Mouse (Mus musculus) hindlimb bud, embryonic 11.5 days (tissue): Measurements from ENCODE around the gene Foxn2.
"Not testable (repeated sequence)": the region's sequence is repeated elsewhere in the genome, so short reads cannot be mapped to it uniquely, and the experiment has no call there.

Source experiments
- DNase-seq: peaks from one replicate; pipeline ENCODE4 v3.0.0-alpha.2; 2012; ENCODE audit warnings: low read depth, low spot score; ENCODE audit errors: extremely low spot score

The Foxn2 gene

DNA sequence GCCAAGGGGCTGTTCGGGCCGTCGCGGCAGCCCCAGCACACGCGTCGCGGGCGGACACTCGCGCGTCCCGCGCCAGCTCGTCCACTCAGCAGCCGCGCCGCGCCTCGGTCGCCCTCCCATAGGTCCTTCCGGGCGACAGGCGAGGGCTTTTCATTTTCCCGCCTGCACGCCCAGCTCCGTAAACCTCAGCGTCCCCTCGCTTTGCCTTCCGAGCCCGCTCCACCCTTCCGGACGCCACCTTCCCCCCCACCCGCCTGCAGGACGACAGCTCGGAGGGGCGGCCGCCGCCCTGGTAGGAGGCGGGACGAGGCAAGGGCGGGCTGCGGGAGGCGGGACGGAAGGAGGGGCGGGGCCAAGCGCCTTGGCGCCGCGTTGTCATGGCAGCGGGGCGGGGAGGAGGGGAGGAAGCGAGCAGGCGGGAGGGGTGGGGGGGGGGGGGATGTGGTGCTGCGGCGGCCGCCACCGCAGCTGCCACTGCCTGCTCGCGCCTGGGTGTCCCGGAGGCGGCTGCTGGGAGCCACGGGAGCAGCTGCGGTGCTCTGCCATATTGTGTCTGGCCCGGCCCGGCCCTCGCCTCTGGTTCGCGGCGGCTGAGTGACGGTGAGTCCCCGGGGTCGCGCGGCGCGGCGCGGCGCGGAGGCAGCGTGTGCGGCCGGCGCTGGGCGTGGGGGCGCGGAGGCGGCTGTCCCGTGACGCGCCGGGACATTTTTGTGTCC lies at the start of gene Foxn2:
Gene Foxn2 (plus strand): TSS at position 427 of the 716 bp plus-strand sequence.
- peak; percentile 49 for DNase-seq

DNA sequence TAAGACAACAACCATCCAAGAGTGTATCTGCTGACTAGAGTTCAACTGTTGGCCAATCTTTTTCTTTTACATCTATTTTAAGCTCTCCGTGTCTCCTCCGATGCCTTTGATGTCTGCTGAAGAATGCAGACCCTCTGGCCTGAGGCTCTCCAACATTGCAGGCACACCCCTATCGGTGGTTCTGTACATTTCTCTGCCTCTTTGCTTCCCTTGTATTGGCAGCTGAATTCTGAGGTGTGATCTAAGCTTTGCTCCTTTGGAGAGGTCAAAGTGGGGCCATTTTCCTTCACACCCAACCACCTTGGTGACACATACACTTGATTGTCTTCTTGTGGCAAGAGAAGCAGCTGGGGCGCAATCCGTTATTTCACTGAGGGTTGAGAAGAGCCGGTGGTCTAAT lies 43.0 kb upstream of the Foxn2 start:
- DNase-seq: no peak

DNA sequence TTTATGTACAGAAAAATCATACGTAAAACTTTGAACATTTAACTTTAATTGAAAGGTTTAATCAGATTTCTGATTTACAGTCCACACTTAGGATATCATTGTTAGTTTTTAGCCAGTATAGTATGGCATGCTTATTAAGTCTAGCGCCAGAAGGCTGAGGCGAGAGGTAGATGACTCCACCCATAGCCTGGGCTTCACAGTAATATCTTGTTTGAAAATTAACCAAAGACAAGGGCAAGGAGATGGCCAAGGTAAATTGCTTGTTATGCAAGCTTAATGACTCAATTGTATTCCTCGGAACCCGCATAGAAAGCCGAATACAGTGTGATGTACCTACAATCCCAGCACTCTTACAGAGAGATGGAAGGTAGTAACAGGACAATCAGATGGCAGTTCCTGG lies 42.4 kb upstream of the Foxn2 start:
- DNase-seq: no peak

DNA sequence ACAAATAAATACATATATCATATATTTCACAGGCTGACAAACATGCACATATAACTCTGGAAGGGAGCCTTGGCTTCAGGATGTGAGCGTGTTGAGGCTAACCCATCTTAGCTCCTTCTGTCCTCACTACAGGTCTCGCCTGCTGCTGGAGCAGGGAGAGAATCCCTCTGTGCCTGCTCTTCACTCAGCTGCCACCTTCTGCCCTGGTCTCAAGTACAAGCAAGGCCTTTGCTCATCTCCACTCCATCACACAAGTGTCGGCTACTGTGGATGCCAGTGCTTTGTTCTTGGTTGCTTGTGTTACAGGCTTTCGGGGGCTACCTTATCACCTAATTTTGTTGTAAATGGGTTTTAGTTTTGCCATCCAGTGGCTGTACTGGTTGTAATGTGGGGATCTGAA lies 41.7 kb upstream of the Foxn2 start:
- DNase-seq: no peak

DNA sequence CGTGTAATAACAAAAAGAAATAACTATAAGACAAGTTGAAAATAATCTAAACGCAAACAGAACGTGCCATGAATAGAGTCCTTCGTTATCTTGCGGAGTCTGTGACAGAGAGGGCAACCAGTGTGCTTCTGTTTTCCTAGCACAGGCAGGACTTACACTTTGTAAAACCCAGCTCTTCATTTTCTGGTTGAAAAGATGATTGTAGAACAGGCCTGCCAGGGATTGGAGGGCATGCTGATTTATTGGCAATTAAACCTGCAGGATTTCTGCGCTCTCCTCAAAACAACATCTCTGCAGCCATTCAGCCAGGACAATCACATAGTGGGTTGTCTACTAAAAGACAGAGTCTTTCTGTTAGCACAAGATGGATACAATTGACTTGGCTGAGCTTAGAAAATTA lies 40.4 kb upstream of the Foxn2 start:
- DNase-seq: no peak

DNA sequence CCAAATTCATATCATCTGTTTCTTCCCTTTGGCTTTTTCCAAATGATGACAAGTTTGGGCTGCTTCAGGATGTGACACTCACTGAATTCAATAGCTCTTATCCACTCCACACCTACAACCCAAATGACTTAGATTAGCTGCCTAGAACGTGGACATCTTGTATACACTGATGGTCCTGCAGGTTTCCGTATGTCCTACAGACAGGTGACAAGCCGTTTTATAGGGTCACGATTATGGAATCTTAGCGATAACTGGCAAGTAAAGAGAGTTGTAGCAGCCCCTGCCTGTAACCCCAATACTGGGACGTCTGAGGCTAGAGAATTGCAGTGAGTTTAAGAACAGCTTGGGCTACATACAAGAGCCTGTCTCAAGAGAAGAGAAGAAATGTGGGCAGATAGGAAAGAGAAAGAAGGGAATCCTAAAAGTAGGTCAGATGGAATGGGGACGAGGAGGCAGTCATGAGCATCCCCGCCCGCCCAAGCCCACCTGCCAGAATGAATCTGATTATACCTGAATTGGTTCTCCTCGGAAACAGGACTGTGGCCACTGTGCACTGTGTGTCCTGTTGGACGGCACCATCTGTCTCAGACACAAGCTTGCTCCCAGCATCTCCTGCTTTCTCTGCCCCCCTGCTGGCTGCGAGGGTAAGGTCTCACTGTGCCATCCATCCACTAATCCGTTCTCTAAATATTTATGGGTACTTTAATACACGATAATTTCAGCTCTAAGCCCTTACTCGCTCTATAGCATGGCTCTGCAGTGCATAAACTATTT lies 39.6 kb upstream of the Foxn2 start:
- no peak for DNase-seq

DNA sequence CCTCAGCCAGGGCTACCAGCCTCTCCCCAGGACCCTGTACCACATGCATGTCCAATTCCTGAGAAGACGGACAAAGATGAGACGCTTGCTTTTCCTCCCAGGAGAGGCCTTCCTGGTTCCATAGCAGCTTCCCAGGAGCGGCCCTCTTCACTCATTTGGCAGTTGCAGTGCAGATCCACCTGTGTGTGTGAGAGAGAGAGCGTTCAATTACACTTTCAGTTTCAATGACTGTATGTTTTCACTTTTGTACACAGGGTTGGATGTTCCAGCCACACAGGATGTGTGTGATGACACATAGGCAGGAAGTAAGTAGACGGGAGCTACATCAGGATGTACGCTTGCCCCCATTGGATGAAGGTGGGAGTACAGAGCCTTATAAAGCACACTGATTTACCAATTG lies 37.2 kb upstream of the Foxn2 start:
- DNase-seq: no peak

DNA sequence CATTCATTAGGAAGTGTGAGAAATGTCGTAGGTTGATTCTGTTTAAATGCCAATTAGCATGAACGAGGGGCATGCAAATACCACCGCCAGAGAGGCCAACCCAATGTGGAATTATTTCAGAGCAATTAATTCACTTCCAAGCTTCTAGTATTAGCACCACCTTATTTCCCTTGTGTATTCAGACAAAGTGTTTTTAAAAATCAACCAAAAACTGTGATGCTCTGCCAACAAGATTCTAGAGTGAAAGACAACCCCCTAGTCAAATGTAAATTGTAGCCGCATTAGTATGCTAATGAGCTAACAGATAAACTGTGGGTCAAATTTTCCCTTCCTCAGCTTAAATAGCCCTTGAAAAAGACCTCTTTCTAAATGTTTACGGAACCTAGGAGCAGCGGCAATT lies 36.0 kb upstream of the Foxn2 start:
- no peak for DNase-seq

DNA sequence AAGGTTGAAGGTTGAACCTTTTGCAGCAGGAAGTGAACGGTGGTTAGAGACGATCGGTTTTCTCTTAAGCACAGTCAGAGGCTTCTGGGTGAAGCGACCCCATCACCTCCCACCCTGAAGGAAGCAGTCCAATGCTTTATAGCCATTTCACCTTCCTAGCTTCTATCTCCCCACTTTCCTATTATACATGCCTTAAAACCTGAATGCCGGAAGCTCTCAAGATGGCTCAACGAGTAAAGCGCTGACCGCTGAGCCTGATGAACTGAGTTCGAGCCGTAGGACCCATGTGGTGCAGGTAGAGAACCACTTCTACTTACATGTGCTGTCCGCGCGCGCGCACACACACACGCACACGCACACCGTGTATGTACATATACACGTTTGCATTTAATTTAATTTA lies 35.4 kb upstream of the Foxn2 start:
- no peak for DNase-seq

DNA sequence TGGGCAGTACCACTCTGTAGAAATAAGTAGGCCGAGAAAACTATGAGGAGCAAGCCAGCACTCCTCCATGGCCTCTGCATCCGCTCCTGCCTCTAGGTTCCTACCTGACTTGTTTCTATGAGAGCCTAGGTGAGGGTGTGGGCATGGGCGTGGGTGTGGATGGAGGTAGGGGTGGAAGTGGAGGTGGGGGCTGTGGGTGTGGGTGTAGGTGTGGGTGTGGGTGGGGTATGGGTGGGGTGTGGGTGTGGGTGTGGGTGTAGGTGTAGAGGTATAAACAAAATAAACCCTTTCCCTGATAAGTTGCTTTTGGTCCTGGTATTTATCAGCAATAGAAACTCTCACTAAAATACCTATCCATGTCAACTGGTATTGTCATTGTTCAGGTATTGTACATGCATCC lies 30.8 kb upstream of the Foxn2 start:
- no peak for DNase-seq

DNA sequence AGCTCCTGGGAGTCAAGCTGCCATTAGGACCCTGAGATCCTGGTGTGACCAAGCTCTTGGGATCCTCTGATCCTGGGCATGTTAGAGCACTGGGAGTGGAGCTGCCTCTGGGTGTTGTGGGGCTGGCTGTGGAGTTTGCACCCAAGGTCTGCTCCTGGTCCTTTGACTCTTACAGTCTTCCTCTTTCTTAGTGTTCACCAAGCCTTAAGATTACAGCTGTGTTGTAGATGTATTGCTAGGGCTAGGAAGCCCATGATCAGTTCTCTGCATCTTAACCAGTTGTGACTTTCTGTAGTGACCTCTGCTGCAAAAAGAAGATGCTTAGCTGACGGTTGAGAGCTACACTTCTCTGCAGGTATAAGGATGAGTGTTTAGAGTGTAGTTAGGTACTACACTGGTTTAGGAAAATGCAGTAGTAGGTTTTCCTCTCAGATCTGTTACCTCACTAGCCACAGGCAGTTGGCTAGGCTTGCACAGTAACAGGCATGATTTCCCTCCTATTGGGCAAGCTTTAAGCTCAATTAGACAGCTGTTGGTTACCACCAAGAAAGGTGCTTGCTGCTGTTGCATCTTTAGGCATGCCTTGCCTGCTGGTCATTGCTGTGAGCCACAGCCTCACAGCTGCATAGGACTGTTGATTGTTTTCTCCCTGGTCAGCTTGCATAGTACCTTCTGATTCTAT lies 27.2 kb upstream of the Foxn2 start:
- no peak for DNase-seq

DNA sequence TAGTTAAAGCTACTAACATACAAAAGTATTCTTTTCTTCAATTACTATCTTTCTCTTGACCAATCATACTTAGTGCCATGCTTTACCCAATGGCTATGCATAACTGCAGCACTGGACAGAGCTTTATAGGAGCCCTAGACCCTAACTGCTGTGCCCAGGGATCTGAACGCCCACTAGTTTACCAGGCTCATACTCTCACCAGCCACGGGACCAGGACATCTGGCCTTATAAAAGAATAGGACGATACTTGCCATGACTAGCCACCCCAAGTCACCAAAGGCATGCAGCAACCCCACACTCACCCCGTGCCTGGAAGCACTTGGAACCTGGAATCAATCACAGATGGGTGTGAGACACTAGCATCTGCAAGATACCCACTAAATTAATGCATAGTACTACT lies 20.1 kb upstream of the Foxn2 start:
- no peak for DNase-seq

DNA sequence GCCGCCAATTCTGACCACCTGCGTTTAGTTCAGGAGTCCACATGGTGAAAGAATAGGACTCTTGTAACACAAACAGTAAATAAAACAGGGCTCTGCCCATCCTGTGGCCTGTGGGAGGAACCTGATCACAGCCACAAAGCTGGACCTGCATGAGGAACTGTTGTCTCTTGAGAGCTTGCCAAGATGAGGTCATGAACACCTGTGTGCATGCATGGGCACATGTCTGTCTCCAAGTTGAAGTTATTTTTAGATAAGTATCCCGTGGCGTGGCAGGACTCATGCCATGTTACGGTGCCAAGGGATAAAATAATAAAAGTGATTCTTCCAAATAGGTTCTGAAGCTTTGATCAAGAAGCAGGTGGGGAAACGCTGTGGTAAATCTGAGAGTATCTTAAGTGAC lies 19.3 kb upstream of the Foxn2 start:
- no peak for DNase-seq

DNA sequence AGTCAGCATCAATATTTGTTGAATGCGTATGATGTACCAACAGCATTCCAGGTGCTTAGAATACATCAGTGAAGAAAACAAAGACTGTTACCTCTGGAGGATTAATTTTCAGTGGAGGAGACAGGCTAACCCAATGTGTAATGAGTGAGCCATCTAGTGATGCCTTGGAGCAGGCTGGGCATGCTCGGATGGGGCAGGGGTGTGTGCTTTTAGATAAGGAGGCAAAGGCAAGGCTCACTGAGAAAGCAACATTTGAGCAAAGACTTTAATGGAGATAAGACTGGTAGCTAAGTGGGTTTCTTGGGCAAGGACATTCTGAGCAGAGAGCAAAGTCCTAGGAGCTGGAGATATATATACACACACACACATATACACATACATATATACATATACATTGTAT lies 9.8 kb upstream of the Foxn2 start:
- no peak for DNase-seq

DNA sequence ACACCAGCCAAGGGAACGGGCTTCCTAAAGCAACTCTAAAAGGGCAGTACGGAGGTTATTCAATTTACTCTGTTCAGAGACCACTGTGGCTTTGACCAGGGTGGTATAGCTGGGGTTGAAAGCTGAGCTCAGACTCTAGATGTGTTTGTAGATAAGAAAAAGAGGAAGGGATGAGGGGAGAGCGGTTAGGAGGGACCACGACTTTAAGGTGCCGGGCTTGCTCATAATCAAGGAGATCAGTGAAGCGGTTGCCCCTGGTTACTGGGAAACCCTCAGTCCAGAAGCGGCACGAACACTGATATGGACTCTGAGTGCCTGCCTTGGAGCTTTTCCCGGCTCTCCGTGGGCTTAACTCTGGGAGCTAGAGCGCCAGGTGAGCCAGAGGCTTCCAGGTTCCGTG lies 9.0 kb upstream of the Foxn2 start:
- no peak for DNase-seq

DNA sequence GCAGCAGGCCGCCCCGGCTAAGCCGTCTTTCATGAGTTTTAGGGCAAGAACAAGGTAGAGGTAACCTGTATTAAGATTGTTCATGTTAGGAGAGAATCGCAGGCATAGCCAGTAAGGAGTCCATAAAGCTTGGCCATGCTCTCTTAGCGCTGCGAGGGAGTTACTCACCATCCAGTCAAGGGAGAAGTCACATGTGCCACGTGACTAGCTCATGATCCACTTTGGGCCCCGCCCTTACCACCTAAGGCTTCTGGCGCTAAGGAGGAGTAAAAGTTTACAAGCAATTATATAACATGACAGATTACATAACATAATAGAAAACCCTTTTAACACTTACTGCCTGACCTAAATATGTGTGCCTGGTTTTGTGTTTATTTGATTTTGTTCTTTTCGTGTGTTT lies 8.5 kb upstream of the Foxn2 start:
- DNase-seq: no peak

DNA sequence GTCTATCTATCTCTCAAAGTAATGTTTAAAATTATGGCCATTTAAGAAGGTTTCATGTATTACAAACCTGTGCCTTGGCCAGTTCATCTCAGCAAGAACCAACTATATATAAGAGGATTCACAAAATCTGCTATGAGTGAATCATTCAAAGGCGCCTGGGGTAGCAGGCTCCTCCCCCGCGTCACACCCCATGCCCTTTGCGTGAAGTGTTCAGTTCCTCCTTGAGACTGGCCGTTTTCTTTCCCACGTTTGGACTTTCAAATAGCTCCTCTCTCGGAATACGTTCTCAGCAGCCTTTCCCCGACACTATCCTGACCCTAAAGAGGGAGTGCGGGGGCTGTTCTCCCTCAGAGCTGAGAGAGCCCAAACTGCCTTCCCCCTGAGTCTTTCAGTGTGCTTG lies 5.2 kb upstream of the Foxn2 start:
- DNase-seq: no peak

DNA sequence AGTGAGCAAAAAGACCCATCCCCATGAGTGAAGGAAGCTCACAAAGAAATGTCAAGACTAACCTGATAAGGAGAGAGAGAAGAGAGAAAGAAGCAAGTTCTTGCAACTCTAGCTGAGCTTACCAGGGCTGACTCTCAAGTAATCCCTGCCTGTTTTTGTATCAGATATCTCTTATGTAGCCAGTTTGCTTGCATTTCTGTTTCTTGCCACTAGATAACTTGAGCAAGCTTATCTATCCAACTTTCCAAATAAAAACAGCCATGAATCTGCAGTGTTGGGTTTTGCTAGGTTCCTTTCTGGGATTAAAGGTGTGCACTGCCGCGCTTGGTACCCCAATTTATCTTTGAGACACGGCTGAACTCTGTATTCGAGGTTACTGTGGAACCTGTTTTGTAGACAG lies 4.2 kb upstream of the Foxn2 start:
- DNase-seq: no peak

DNA sequence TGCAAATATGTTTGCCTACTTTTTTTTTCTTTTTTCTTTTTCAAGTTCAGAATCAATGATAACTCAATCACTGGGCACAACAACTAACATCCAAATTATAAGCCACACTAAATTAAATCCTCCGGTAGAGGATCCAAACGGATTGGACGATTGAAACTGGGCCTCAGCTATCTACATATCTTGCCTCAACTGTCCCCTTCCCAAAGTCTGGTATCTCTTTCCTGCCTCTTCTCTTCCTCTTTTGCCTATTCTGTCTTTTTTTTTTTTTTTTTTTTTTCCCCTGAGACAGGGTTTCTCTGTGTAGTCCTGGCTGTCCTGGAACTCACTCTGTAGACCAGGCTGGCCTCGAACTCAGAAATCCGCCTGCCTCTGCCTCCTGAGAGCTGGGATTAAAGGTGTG lies 3.8 kb upstream of the Foxn2 start:
- DNase-seq: not testable (repeated sequence)

DNA sequence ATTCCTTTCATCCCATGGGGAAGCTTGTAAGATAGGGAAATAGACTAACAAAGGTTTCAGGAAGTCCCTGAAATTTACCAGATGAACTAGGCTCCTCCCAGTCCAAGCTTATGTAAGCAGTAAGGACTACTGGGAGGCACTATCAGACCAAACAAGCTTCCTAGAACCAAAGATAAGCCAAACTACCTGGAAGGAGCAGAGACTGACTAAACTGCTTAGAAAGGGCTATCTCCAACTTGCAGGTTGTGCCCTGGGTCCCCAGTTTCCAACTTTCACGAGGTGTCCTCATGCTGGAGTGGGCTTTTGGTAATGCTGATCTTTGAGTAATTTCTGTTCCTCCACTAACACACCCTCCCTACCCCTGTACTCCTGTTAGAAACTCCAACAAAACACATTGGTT lies 3.1 kb upstream of the Foxn2 start:
- no peak for DNase-seq

DNA sequence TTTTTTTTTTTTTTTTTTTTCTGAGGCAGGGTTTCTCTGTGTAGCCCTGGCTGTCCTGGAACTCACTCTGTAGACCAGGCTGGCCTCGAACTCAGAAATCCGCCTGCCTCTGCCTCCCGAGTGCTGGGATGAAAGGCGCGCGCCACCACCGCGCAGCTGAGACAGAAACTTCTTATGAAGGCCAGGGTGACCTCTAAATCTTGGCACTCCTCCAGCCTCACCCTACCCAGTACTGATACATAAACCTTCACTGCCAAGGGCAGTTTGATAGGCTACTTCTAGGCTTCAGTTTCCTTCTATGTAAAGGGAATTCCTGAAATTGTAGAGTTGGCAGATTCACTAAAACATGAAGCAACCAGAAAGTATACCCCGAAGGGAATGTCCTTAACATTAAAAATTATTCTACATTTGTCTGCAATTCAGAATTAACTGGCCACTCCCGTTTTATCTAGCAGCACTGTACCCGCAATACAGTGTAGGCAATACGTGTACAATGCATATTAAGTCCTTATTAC lies 918 bp upstream of the Foxn2 start:
- no peak for DNase-seq

DNA sequence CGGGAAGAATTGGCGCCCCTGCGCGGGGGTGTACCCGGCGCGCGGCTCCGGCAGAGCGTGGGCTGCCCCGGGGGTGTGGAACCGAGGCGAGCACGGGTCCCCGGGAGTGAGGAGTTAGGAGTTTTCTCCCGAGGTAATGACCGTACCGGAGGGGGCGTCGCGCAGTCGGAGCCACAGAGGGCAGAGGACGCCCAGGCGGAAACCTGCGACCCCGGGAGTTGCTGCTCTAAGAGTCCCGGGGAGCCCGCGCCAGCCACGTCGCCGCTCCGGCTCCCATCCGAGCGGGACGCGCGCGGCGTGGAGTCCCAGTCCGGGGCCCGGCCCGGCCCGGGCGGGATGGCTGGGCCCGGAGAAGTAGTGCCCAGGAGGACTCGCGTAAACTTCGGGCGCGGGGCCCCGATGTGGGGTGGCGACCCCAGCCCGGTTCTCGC lies 505 bp downstream of the Foxn2 start:
- DNase-seq: no peak
